In the genomic region with DNA sequence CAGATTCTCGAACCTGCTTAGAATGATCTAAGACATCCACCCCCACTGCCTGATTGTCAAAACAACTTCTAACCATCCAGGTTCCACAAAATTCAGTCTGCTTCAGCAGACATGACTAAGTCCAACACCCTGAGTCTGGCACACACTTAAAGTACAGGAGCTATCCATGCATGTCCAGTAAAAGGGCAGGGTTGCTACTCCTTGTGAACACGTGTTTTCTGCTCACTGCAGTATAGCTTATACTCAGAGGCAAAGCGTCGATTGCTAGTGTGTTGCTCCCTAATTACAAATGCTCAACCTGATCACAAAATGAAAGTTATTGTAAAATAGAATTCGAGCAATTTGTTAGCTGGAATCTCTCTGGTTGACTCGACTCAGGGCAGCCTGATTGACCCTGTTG, we compare ENCODE assay signal across 26 mouse cellular contexts.
"Had no signal": no experiment of that assay in that cellular context is flagged by ENCODE, and none has a peak within 500 bp of the region (broad histone marks: within the 10 kb centered on the region; RNA-seq: fewer than 3 reads in every experiment).

No protein-coding gene starts in this region.

- DNase-seq: gastrocnemius, adult 2 months; gastrocnemius, postnatal 10 days; gastrocnemius, postnatal 25 days; heart, adult 18-20 months; heart, postnatal 10 days; heart, postnatal 4 days; kidney, adult 18-20 months; kidney, adult 8-10 months; kidney, postnatal 10 days; kidney, postnatal 25 days; kidney, postnatal 4 days; liver; liver, embryonic 13.5 days had no signal

- H3K9ac ChIP-seq: heart, embryonic 12.5 days; hindbrain, embryonic 12.5 days; hindbrain, embryonic 14.5 days; intestine, embryonic 15.5 days; limb, embryonic 12.5 days; liver, embryonic 13.5 days had no signal

- H3K4me1 ChIP-seq: heart, embryonic 12.5 days; hindbrain, embryonic 10.5 days; hindbrain, embryonic 12.5 days; intestine, embryonic 15.5 days; limb, embryonic 12.5 days; liver, embryonic 13.5 days had no signal

- H3K27ac ChIP-seq: gastrocnemius, adult 2 months; heart, embryonic 10.5 days; hindbrain, embryonic 10.5 days; hindbrain, embryonic 12.5 days; hindbrain, embryonic 14.5 days; intestine, embryonic 15.5 days; layer of hippocampus, adult 2 months; left cerebral cortex, adult 2 months; limb, embryonic 12.5 days; liver, embryonic 13.5 days had no signal

- H3K4me2 ChIP-seq: heart, embryonic 12.5 days; hindbrain, embryonic 12.5 days; hindbrain, embryonic 14.5 days; intestine, embryonic 15.5 days; limb, embryonic 12.5 days; liver, embryonic 11.5 days; liver, embryonic 13.5 days had no signal

- H3K36me3 ChIP-seq: heart, embryonic 10.5 days; heart, embryonic 12.5 days; hindbrain, embryonic 10.5 days; hindbrain, embryonic 12.5 days; intestine, embryonic 15.5 days; limb, embryonic 12.5 days; liver, embryonic 13.5 days had no signal

- H3K4me3 ChIP-seq: gastrocnemius, adult 2 months; heart, embryonic 10.5 days; heart, embryonic 12.5 days; hindbrain, embryonic 10.5 days; hindbrain, embryonic 12.5 days; intestine, embryonic 15.5 days; layer of hippocampus, adult 2 months; left cerebral cortex, adult 2 months; limb, embryonic 12.5 days; liver, embryonic 13.5 days had no signal

- H3K9me3 ChIP-seq: heart, embryonic 10.5 days; hindbrain, embryonic 10.5 days; hindbrain, embryonic 12.5 days; intestine, embryonic 15.5 days; limb, embryonic 12.5 days; liver, embryonic 13.5 days had no signal

- ATAC-seq: hindbrain, embryonic 16.5 days; inflammation-experienced regulatory T-cells, adult 6 months; intestine, embryonic 15.5 days; intestine, postnatal 0 days had no signal

- H3K27me3 ChIP-seq: heart, embryonic 12.5 days; hindbrain, embryonic 12.5 days; intestine, embryonic 15.5 days; limb, embryonic 12.5 days; liver, embryonic 13.5 days had no signal
